Mouse (Mus musculus): ENCODE measurements around the gene Fnbp1. TPM values are rescaled to one million over a fixed set of nuclear protein-coding genes. Genes with fewer than 3 reads are reported as not detected.
"Not testable (repeated sequence)": the region's sequence is repeated elsewhere in the genome, so short reads cannot be mapped to it uniquely, and the experiment has no call there.

Gene Fnbp1
- total and polyA plus RNA-seq, 3 experiments, result 38.1 to 79.6 (median 77.8) TPM

DNA sequence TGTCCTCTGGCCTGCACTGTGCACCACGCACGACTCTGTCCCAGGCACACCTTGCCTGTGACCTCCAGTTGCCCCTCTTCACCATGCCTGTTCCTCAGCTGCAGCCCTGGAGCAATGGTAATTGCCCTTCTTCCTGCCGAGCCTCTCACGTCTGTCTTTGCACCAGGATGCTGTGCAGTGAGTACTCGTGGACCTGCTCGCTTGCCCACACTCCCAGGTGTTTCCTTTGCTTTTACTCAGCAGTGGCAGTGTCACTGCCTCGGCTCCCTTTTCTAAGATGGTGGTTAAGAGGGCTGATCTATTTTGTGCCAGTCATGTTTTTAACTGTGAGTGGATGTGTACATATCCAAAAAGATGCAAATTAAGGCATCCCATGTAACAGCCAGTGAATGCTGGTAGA lies 37.7 kb upstream of the Fnbp1 start:
- Histone ChIP-seq H3K4me3 (ENCODE audit: low read depth, low read length) (no peak overlapping the region), H3K27me3 (ENCODE audit: insufficient read depth, low read length) (no peaks in the 10 kb centered on the region), H3K9me3 (replicated peaks) (no peaks in the 10 kb centered on the region), H3K4me1 (ENCODE audit: insufficient read depth, low read depth, low read length) (0 out of 2 replicates have a peak, but pooled peaks cover 2% of the 10 kb centered on the region), H3K36me3 (replicated peaks) (peaks cover 95% of the 10 kb centered on the region)
- TF ChIP-seq GATA1 (IDR thresholded peaks at IDR 0.05; ENCODE audit: borderline replicate concordance, low read length) (no peak), POLR2AphosphoS5 (IDR thresholded peaks at IDR 0.05; ENCODE audit: insufficient replicate concordance, low read depth, low read length) (no peak), TAL1 (conservative IDR thresholded peaks at IDR 0.05; ENCODE audit: low read depth, low read length) (no peak), CTCF (IDR thresholded peaks at IDR 0.05; ENCODE audit: low read depth, low read length) (no peak), GATA2 (IDR thresholded peaks at IDR 0.05; ENCODE audit: borderline replicate concordance, low read depth, low read length) (no peak)
- DNase-seq (ENCODE audit: low spot score) (no peak), ATAC-seq (ENCODE audit: extremely low read depth, insufficient number of reproducible peaks, low FRiP score, poor library complexity, severe bottlenecking) (no peak)

DNA sequence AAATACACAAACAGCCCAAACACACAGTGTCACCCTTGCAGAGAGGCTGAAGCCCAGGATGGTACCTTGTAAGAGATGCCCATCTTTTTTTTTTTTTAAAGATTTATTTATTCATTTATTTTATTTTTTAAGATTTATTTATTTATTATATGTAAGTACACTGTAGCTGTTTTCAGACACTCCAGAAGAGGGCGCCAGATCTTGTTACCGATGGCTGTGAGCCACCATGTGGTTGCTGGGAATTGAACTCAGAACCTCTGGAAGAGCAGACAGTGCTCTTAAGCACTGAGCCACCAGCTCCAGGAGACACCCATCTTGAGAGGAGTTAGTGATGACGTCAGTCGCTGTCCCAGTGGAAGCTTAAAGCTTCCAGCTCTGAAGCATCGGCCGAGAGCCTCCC lies 36.8 kb upstream of the Fnbp1 start:
- not testable (repeated sequence) for DNase-seq (ENCODE audit: low spot score); ATAC-seq (ENCODE audit: extremely low read depth, insufficient number of reproducible peaks, low FRiP score, poor library complexity, severe bottlenecking); H3K4me1 ChIP-seq (ENCODE audit: insufficient read depth, low read depth, low read length); H3K4me3 ChIP-seq (ENCODE audit: low read depth, low read length); H3K27me3 ChIP-seq (ENCODE audit: insufficient read depth, low read length); H3K9me3 ChIP-seq (replicated peaks)
- H3K36me3 ChIP-seq (replicated peaks), result peaks cover 95% of the 10 kb centered on the region

DNA sequence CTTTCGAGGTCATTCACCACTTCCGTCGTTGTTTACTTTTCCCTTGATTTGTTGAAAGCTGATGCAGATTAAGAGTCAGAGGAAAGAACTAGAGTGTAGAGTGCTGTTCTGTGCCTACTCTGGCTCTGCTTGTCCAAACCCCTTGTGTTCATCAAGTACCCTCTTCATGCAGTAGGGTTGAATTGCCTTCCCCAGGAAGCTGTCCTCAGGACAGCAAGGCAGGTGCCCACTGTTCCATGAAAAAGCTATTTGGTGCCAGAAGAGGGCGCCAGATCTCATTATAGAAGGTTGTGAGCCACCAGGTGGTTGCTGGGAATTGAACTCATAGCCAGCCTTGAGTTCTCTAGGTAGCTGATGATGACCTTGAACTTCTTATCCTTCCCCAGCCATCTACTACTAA lies 31.5 kb upstream of the Fnbp1 start:
- ATAC-seq (ENCODE audit: extremely low read depth, insufficient number of reproducible peaks, low FRiP score, poor library complexity, severe bottlenecking) (no peak), DNase-seq (ENCODE audit: low spot score) (no peak)
- H3K27me3 ChIP-seq (ENCODE audit: insufficient read depth, low read length), result no peaks in the 10 kb centered on the region
- no peaks in the 10 kb centered on the region for H3K4me1 ChIP-seq (ENCODE audit: insufficient read depth, low read depth, low read length)
- H3K4me3 ChIP-seq (ENCODE audit: low read depth, low read length), result no peak overlapping the region
- no peaks in the 10 kb centered on the region for H3K9me3 ChIP-seq (replicated peaks)
- H3K36me3 ChIP-seq (replicated peaks), result peaks cover 97% of the 10 kb centered on the region
- TF ChIP-seq CTCF (IDR thresholded peaks at IDR 0.05; ENCODE audit: low read depth, low read length), result 0 out of 2 replicates have a peak, but pooled peaks have one; percentile 13
- TF ChIP-seq GATA2 (IDR thresholded peaks at IDR 0.05; ENCODE audit: borderline replicate concordance, low read depth, low read length), result no peak
- no peak for TF ChIP-seq TAL1 (conservative IDR thresholded peaks at IDR 0.05; ENCODE audit: low read depth, low read length)

DNA sequence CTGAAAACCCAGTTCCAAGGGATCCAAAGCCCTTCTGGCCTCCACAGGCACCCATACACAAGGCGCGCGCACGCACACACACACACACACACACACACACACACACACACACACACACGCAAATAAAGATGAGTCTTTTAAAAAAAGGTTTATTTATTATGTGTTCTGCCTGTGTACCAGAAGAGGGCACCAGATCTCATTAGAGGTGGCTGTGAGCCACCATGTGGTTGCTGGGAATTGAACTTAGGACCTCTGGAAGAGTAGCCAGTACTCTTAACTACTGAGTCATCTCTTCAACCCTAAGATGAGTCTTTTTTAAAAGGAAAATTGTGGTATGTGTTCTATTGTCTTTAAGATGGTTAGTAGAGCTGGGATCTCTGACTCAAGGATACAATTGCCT lies 30.7 kb upstream of the Fnbp1 start:
- no peak for ATAC-seq (ENCODE audit: extremely low read depth, insufficient number of reproducible peaks, low FRiP score, poor library complexity, severe bottlenecking)
- no peak for DNase-seq (ENCODE audit: low spot score)
- Histone ChIP-seq H3K4me3 (ENCODE audit: low read depth, low read length) (no peak overlapping the region), H3K9me3 (replicated peaks) (no peaks in the 10 kb centered on the region), H3K27me3 (ENCODE audit: insufficient read depth, low read length) (no peaks in the 10 kb centered on the region), H3K36me3 (replicated peaks) (peaks cover 97% of the 10 kb centered on the region), H3K4me1 (ENCODE audit: insufficient read depth, low read depth, low read length) (no peaks in the 10 kb centered on the region)
- no peak for TF ChIP-seq GATA2 (IDR thresholded peaks at IDR 0.05; ENCODE audit: borderline replicate concordance, low read depth, low read length)
- no peak for TF ChIP-seq POLR2AphosphoS5 (IDR thresholded peaks at IDR 0.05; ENCODE audit: insufficient replicate concordance, low read depth, low read length)
- TF ChIP-seq GATA1 (IDR thresholded peaks at IDR 0.05; ENCODE audit: borderline replicate concordance, low read length), result no peak
- no peak for TF ChIP-seq TAL1 (conservative IDR thresholded peaks at IDR 0.05; ENCODE audit: low read depth, low read length)
- no peak for TF ChIP-seq CTCF (IDR thresholded peaks at IDR 0.05; ENCODE audit: low read depth, low read length)

DNA sequence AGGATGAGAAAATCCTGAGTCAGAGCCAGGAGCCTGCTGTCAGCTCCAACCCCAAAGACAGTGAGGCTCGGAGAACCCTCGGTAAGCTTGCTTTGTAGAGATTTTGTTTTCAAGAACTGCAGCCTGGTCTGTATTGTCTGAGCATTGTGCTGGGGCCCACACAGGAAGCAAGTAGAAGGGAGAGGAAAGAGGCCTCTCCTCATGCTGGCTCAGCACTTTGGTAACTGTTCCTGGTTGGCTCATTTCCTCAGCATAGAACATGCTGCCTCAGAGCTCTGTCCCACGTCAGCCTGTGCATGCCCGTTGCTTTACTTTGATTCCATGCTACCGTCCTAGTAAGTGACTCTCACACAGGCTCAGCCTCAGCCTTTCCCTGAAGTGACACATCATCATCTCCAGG lies 30.2 kb upstream of the Fnbp1 start:
- TF ChIP-seq POLR2AphosphoS5 (IDR thresholded peaks at IDR 0.05; ENCODE audit: insufficient replicate concordance, low read depth, low read length) (no peak), CTCF (IDR thresholded peaks at IDR 0.05; ENCODE audit: low read depth, low read length) (no peak), GATA1 (IDR thresholded peaks at IDR 0.05; ENCODE audit: borderline replicate concordance, low read length) (no peak), TAL1 (conservative IDR thresholded peaks at IDR 0.05; ENCODE audit: low read depth, low read length) (no peak), GATA2 (IDR thresholded peaks at IDR 0.05; ENCODE audit: borderline replicate concordance, low read depth, low read length) (no peak)
- DNase-seq (ENCODE audit: low spot score), result no peak
- no peaks in the 10 kb centered on the region for H3K4me1 ChIP-seq (ENCODE audit: insufficient read depth, low read depth, low read length)
- no peaks in the 10 kb centered on the region for H3K27me3 ChIP-seq (ENCODE audit: insufficient read depth, low read length)
- H3K4me3 ChIP-seq (ENCODE audit: low read depth, low read length), result no peak overlapping the region
- H3K36me3 ChIP-seq (replicated peaks), result peaks cover 96% of the 10 kb centered on the region
- H3K9me3 ChIP-seq (replicated peaks), result no peaks in the 10 kb centered on the region
- no peak for ATAC-seq (ENCODE audit: extremely low read depth, insufficient number of reproducible peaks, low FRiP score, poor library complexity, severe bottlenecking)

DNA sequence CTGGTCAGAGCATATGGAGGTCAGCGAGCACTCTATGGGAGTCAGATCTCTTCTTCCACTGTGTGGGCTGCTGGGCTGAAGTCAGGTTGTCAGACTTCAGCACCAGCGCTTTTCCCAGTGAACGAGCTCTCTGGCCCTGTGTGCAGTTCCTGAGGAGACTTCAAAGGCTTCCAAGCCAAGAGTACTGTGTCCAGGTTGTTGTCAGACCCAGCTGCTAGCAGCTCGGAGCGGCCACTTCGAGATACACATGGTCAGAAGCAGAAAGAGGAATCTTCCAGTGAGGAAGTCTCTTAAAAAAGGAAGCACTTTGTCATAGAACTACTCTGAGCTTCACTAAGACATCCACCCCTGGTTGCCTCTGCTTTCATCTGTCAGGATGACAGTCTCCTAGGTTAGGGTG lies 28.4 kb upstream of the Fnbp1 start:
- Histone ChIP-seq H3K27me3 (ENCODE audit: insufficient read depth, low read length) (no peaks in the 10 kb centered on the region), H3K4me3 (ENCODE audit: low read depth, low read length) (no peak overlapping the region), H3K4me1 (ENCODE audit: insufficient read depth, low read depth, low read length) (peaks cover 5% of the 10 kb centered on the region)

DNA sequence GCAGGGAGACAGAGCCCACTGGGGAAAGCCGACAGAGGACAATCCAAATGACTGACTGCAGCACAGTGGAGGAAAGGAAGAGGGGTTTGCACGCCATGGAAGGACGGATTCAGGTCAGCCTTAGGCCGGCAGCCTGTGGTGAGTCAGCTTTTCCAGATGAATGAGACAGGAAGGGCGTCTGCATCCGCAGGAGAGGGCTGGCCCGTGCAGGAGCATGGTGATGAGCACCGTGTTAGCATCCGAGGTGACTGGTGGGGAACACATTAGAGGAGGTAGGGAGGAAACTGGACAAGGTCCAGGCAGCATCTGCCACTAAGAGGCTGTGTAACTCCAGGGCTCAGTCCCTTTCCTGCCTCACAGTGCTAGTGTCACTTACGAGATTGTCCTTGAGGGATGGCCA lies 27.2 kb upstream of the Fnbp1 start:
- DNase-seq (ENCODE audit: low spot score) (no peak), ATAC-seq (ENCODE audit: extremely low read depth, insufficient number of reproducible peaks, low FRiP score, poor library complexity, severe bottlenecking) (no peak)
- Histone ChIP-seq H3K4me1 (ENCODE audit: insufficient read depth, low read depth, low read length) (peaks cover 15% of the 10 kb centered on the region), H3K4me3 (ENCODE audit: low read depth, low read length) (no peak overlapping the region), H3K9me3 (replicated peaks) (no peaks in the 10 kb centered on the region), H3K27me3 (ENCODE audit: insufficient read depth, low read length) (no peaks in the 10 kb centered on the region), H3K36me3 (replicated peaks) (peaks cover 93% of the 10 kb centered on the region)
- TF ChIP-seq POLR2AphosphoS5 (IDR thresholded peaks at IDR 0.05; ENCODE audit: insufficient replicate concordance, low read depth, low read length), result no peak
- no peak for TF ChIP-seq GATA1 (IDR thresholded peaks at IDR 0.05; ENCODE audit: borderline replicate concordance, low read length)
- no peak for TF ChIP-seq CTCF (IDR thresholded peaks at IDR 0.05; ENCODE audit: low read depth, low read length)
- TF ChIP-seq GATA2 (IDR thresholded peaks at IDR 0.05; ENCODE audit: borderline replicate concordance, low read depth, low read length), result no peak
- no peak for TF ChIP-seq TAL1 (conservative IDR thresholded peaks at IDR 0.05; ENCODE audit: low read depth, low read length)

More for the DNA sequence above, 28.4 kb upstream of the Fnbp1 start:
- no peak for DNase-seq (ENCODE audit: low spot score)
- H3K36me3 ChIP-seq (replicated peaks), result peaks cover 93% of the 10 kb centered on the region
- TF ChIP-seq POLR2AphosphoS5 (IDR thresholded peaks at IDR 0.05; ENCODE audit: insufficient replicate concordance, low read depth, low read length) (no peak), CTCF (IDR thresholded peaks at IDR 0.05; ENCODE audit: low read depth, low read length) (no peak), GATA2 (IDR thresholded peaks at IDR 0.05; ENCODE audit: borderline replicate concordance, low read depth, low read length) (no peak), GATA1 (IDR thresholded peaks at IDR 0.05; ENCODE audit: borderline replicate concordance, low read length) (no peak), TAL1 (conservative IDR thresholded peaks at IDR 0.05; ENCODE audit: low read depth, low read length) (no peak)
- H3K9me3 ChIP-seq (replicated peaks), result no peaks in the 10 kb centered on the region
- ATAC-seq (ENCODE audit: extremely low read depth, insufficient number of reproducible peaks, low FRiP score, poor library complexity, severe bottlenecking), result no peak

DNA sequence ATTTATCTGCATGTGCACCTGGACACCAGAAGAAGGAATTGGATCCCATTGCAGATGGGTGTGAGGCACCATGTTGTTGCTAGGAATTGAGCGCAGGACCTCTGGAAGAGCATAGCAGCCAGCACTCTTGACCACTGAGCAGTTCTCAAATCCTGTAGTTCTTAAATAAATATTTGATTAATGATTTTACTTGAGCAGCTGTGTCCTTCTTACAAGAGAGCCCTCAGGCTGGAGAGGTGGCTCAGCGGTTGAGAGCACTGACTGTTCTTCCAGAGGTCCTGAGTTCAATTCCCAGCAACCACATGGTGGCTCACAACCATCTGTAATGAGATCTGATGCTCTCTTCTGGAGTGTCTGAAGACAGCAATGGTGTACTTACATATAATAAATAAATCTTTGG lies 25.8 kb upstream of the Fnbp1 start:
- H3K9me3 ChIP-seq (replicated peaks); H3K27me3 ChIP-seq (ENCODE audit: insufficient read depth, low read length); DNase-seq (ENCODE audit: low spot score); H3K4me3 ChIP-seq (ENCODE audit: low read depth, low read length); ATAC-seq (ENCODE audit: extremely low read depth, insufficient number of reproducible peaks, low FRiP score, poor library complexity, severe bottlenecking): not testable (repeated sequence)
- H3K36me3 ChIP-seq (replicated peaks), result peaks cover 91% of the 10 kb centered on the region
- peaks cover 26% of the 10 kb centered on the region for H3K4me1 ChIP-seq (ENCODE audit: insufficient read depth, low read depth, low read length)

Data from G1E (cell line).